Mouse (Mus musculus): ENCODE data around the gene Tuba4a.
A peak's percentile ranks its signal among the peaks of the same experiment; 100 is the strongest.

Gene Tuba4a

GRCm38 (mm10) chr1:75234606-75235005, 14.9 kb upstream of the Tuba4a start:
- DNase-seq, result peak; percentile 83

GRCm38 (mm10) chr1:75232489-75232888, 12.8 kb upstream of the Tuba4a start:
- peak; percentile 42 for DNase-seq

- no peak for DNase-seq
Observed at GRCm38 (mm10) chr1:75231664-75232152, 12.0 kb upstream of the Tuba4a start, which contains the start of gene A630095N17Rik. A630095N17Rik (minus strand) TSS chr1:75232102.

- DNase-seq, result peak; percentile 35
Observed at GRCm38 (mm10) chr1:75231224-75231623, 11.6 kb upstream of the Tuba4a start.

GRCm38 (mm10) chr1:75230335-75230994, 10.8 kb upstream of the Tuba4a start:
- DNase-seq, result peak; percentile 70

GRCm38 (mm10) chr1:75229158-75229557, 9.5 kb upstream of the Tuba4a start:
- DNase-seq, result peak; percentile 71

- DNase-seq, result no peak
Observed at GRCm38 (mm10) chr1:75227653-75228052, 8.0 kb upstream of the Tuba4a start.

GRCm38 (mm10) chr1:75226138-75226537, 6.5 kb upstream of the Tuba4a start:
- no peak for DNase-seq

- DNase-seq, result no peak
Observed at GRCm38 (mm10) chr1:75225473-75225872, 5.8 kb upstream of the Tuba4a start.

- no peak for DNase-seq
Observed at GRCm38 (mm10) chr1:75223532-75223931, 3.9 kb upstream of the Tuba4a start.

- no peak for DNase-seq
Observed at GRCm38 (mm10) chr1:75222926-75223325, 3.3 kb upstream of the Tuba4a start.

GRCm38 (mm10) chr1:75221538-75221937, 1.9 kb upstream of the Tuba4a start:
- no peak for DNase-seq

- DNase-seq, result peak; percentile 97
Observed at GRCm38 (mm10) chr1:75219078-75219477, 587 bp downstream of the Tuba4a start.

GRCm38 (mm10) chr1:75218227-75219001, 1.3 kb downstream of the Tuba4a start:
- peak; percentile 87 for DNase-seq

- DNase-seq, result no peak
Observed at GRCm38 (mm10) chr1:75217893-75218226, 1.8 kb downstream of the Tuba4a start.

GRCm38 (mm10) chr1:75216797-75217585, 2.7 kb downstream of the Tuba4a start:
- DNase-seq, result peak; percentile 80

GRCm38 (mm10) chr1:75215785-75216184, 3.9 kb downstream of the Tuba4a start:
- no peak for DNase-seq

GRCm38 (mm10) chr1:75214886-75215285, 4.8 kb downstream of the Tuba4a start:
- peak; percentile 24 for DNase-seq

GRCm38 (mm10) chr1:75214442-75214841, 5.2 kb downstream of the Tuba4a start:
- DNase-seq, result peak; percentile 16

- DNase-seq, result peak; percentile 77
Observed at GRCm38 (mm10) chr1:75213096-75213495, 6.6 kb downstream of the Tuba4a start.

GRCm38 (mm10) chr1:75212542-75212941, 7.1 kb downstream of the Tuba4a start:
- DNase-seq, result peak; percentile 48

- no peak for DNase-seq
Observed at GRCm38 (mm10) chr1:75211141-75211708, 8.4 kb downstream of the Tuba4a start.

Measured in liver (tissue).